Mouse (Mus musculus): ENCODE measurements around the gene Gm10197. TPM values are rescaled to one million over a fixed set of nuclear protein-coding genes. Genes with fewer than 3 reads are reported as not detected.

Gene Gm10197
- polyA plus RNA-seq, 1 experiment from 2014 or later = not detected

- DNase-seq (ENCODE audit: low spot score) (peak; percentile 83), ATAC-seq (peak; percentile 88)
- TF ChIP-seq EP300 (IDR thresholded peaks at IDR 0.05) (no peak), CTCF (IDR thresholded peaks at IDR 0.05) (peak; percentile 47)
- peak overlapping the region; percentile 97 for H3K4me3 ChIP-seq (ENCODE audit: low read depth, low read length)
- H3K27ac ChIP-seq (ENCODE audit: low read length) = peak overlapping the region; percentile 100
- peaks cover 8% of the 10 kb centered on the region; the same call in 1 of the 2 replicates for H3K4me1 ChIP-seq (ENCODE audit: insufficient read depth, low read depth, low read length)
- H3K9me3 ChIP-seq (ENCODE audit: low read length) = no peaks in the 10 kb centered on the region
- H3K36me3 ChIP-seq (ENCODE audit: insufficient read depth, low read length) = peaks cover 25% of the 10 kb centered on the region; the same call in 1 of the 2 replicates
- H3K27me3 ChIP-seq (replicated peaks; ENCODE audit: insufficient read depth, low read length) = no peaks in the 10 kb centered on the region
- WGBS = 2% methylated on average over 51 of the region's 59 CpGs
- H3K9ac ChIP-seq (replicated peaks; ENCODE audit: low read depth) = peak overlapping the region; percentile 99
- H3K4me2 ChIP-seq (replicated peaks; ENCODE audit: low read depth, low read length) = peak overlapping the region; percentile 73
Observed at GRCm38 (mm10) chr19:53389851-53390431, 18.4 kb upstream of the Gm10197 start.

- Histone ChIP-seq H3K27ac (ENCODE audit: low read length) (peak overlapping the region; percentile 100), H3K4me1 (ENCODE audit: insufficient read depth, low read depth, low read length) (peaks cover 8% of the 10 kb centered on the region; the same call in 1 of the 2 replicates), H3K9ac (replicated peaks; ENCODE audit: low read depth) (peak overlapping the region; percentile 99), H3K4me3 (ENCODE audit: low read depth, low read length) (peak overlapping the region; percentile 97), H3K9me3 (ENCODE audit: low read length) (no peaks in the 10 kb centered on the region), H3K27me3 (replicated peaks; ENCODE audit: insufficient read depth, low read length) (no peaks in the 10 kb centered on the region), H3K4me2 (replicated peaks; ENCODE audit: low read depth, low read length) (peak overlapping the region; percentile 73), H3K36me3 (ENCODE audit: insufficient read depth, low read length) (peaks cover 25% of the 10 kb centered on the region; the same call in 1 of the 2 replicates)
- ATAC-seq (no peak), DNase-seq (ENCODE audit: low spot score) (no peak)
- WGBS = 15% methylated on average over 6 of the region's 6 CpGs
- TF ChIP-seq CTCF (IDR thresholded peaks at IDR 0.05) (no peak), EP300 (IDR thresholded peaks at IDR 0.05) (no peak)
Observed at GRCm38 (mm10) chr19:53389417-53389816, 17.9 kb upstream of the Gm10197 start.

DNA sequence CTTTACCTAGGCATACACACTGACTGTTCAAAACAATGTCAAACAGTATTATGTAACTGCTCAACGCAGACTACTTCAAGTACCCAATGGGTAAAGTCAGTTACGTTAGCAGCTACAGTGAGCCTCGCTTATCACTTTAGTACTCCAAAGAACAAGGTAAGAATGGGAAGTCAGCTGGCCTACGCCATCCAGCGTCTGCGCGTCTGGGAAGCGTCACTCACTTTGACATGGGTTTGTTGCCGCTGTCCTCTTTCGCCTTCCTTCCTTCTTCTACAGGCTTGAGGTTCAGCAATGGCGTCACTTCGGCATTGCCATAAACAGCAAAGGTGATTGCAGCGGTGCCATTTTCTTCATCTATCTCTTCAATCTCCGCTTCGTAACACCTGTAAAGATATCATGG lies 11.8 kb upstream of the Gm10197 start:
- Histone ChIP-seq H3K4me3 (ENCODE audit: low read depth, low read length) (no peak overlapping the region), H3K9ac (replicated peaks; ENCODE audit: low read depth) (no peak overlapping the region), H3K27ac (ENCODE audit: low read length) (no peak overlapping the region), H3K4me1 (ENCODE audit: insufficient read depth, low read depth, low read length) (0 out of 2 replicates have a peak, but pooled peaks cover 1% of the 10 kb centered on the region), H3K27me3 (replicated peaks; ENCODE audit: insufficient read depth, low read length) (no peaks in the 10 kb centered on the region), H3K36me3 (ENCODE audit: insufficient read depth, low read length) (peaks cover 35% of the 10 kb centered on the region; the same call in 1 of the 2 replicates), H3K4me2 (replicated peaks; ENCODE audit: low read depth, low read length) (no peak overlapping the region), H3K9me3 (ENCODE audit: low read length) (no peaks in the 10 kb centered on the region)
- no peak for ATAC-seq
- WGBS = 91% methylated on average over 15 of the region's 15 CpGs
- DNase-seq (ENCODE audit: low spot score) = no peak
- TF ChIP-seq CTCF (IDR thresholded peaks at IDR 0.05) = no peak
- TF ChIP-seq EP300 (IDR thresholded peaks at IDR 0.05) = no peak

GRCm38 (mm10) chr19:53378421-53378820 lies 6.9 kb upstream of the Gm10197 start:
- no peak overlapping the region for H3K9ac ChIP-seq (replicated peaks; ENCODE audit: low read depth)
- no peak overlapping the region for H3K4me3 ChIP-seq (ENCODE audit: low read depth, low read length)
- no peaks in the 10 kb centered on the region for H3K9me3 ChIP-seq (ENCODE audit: low read length)
- TF ChIP-seq EP300 (IDR thresholded peaks at IDR 0.05) (no peak), CTCF (IDR thresholded peaks at IDR 0.05) (no peak)
- peaks cover 12% of the 10 kb centered on the region; the same call in 1 of the 2 replicates for H3K36me3 ChIP-seq (ENCODE audit: insufficient read depth, low read length)
- DNase-seq (ENCODE audit: low spot score) = no peak
- 86% methylated on average over 10 of the region's 10 CpGs for WGBS
- no peak overlapping the region for H3K4me2 ChIP-seq (replicated peaks; ENCODE audit: low read depth, low read length)
- H3K27ac ChIP-seq (ENCODE audit: low read length) = no peak overlapping the region
- H3K27me3 ChIP-seq (replicated peaks; ENCODE audit: insufficient read depth, low read length) = no peaks in the 10 kb centered on the region
- no peaks in the 10 kb centered on the region for H3K4me1 ChIP-seq (ENCODE audit: insufficient read depth, low read depth, low read length)
- ATAC-seq = no peak

GRCm38 (mm10) chr19:53377652-53378051 lies 6.1 kb upstream of the Gm10197 start:
- ATAC-seq (no peak), DNase-seq (ENCODE audit: low spot score) (no peak)
- H3K36me3 ChIP-seq (ENCODE audit: insufficient read depth, low read length) = 0 out of 2 replicates have a peak, but pooled peaks cover 6% of the 10 kb centered on the region
- H3K4me2 ChIP-seq (replicated peaks; ENCODE audit: low read depth, low read length) = no peak overlapping the region
- TF ChIP-seq EP300 (IDR thresholded peaks at IDR 0.05) = no peak
- no peak for TF ChIP-seq CTCF (IDR thresholded peaks at IDR 0.05)
- no peak overlapping the region for H3K9ac ChIP-seq (replicated peaks; ENCODE audit: low read depth)
- H3K27me3 ChIP-seq (replicated peaks; ENCODE audit: insufficient read depth, low read length) = no peaks in the 10 kb centered on the region
- 64% methylated on average over 8 of the region's 8 CpGs for WGBS
- no peaks in the 10 kb centered on the region for H3K9me3 ChIP-seq (ENCODE audit: low read length)
- H3K27ac ChIP-seq (ENCODE audit: low read length) = no peak overlapping the region
- H3K4me1 ChIP-seq (ENCODE audit: insufficient read depth, low read depth, low read length) = no peaks in the 10 kb centered on the region
- H3K4me3 ChIP-seq (ENCODE audit: low read depth, low read length) = no peak overlapping the region

- Histone ChIP-seq H3K36me3 (ENCODE audit: insufficient read depth, low read length) (0 out of 2 replicates have a peak, but pooled peaks cover 6% of the 10 kb centered on the region), H3K9ac (replicated peaks; ENCODE audit: low read depth) (no peak overlapping the region), H3K4me1 (ENCODE audit: insufficient read depth, low read depth, low read length) (no peaks in the 10 kb centered on the region), H3K4me3 (ENCODE audit: low read depth, low read length) (no peak overlapping the region), H3K9me3 (ENCODE audit: low read length) (no peaks in the 10 kb centered on the region), H3K27me3 (replicated peaks; ENCODE audit: insufficient read depth, low read length) (no peaks in the 10 kb centered on the region), H3K27ac (ENCODE audit: low read length) (no peak overlapping the region), H3K4me2 (replicated peaks; ENCODE audit: low read depth, low read length) (no peak overlapping the region)
- ATAC-seq = no peak
- DNase-seq (ENCODE audit: low spot score) = no peak
- 90% methylated on average over 9 of the region's 9 CpGs for WGBS
- TF ChIP-seq EP300 (IDR thresholded peaks at IDR 0.05) = no peak
Observed at GRCm38 (mm10) chr19:53375816-53376215, 4.2 kb upstream of the Gm10197 start.
